Mouse (Mus musculus) testis, adult 2 months (tissue): ENCODE measurements around the gene Nms.

Source experiments
- CTCF ChIP-seq: fragments of 200-500 bp; IDR thresholded peaks from 2 replicates; pipeline ENCODE4 v1.5.1; 2012; ENCODE audit warnings: low read depth, mild to moderate bottlenecking, inconsistent platforms, low read length, moderate library complexity; ENCODE audit not compliant: control insufficient read depth, insufficient read depth, insufficient replicate concordance
- POLR2A ChIP-seq: fragments of 200-500 bp; IDR thresholded peaks from 2 replicates; pipeline ENCODE4 v1.6.1; 2012; ENCODE audit warnings: low read depth, mild to moderate bottlenecking, inconsistent platforms, low read length, moderate library complexity; ENCODE audit not compliant: control insufficient read depth

DNA sequence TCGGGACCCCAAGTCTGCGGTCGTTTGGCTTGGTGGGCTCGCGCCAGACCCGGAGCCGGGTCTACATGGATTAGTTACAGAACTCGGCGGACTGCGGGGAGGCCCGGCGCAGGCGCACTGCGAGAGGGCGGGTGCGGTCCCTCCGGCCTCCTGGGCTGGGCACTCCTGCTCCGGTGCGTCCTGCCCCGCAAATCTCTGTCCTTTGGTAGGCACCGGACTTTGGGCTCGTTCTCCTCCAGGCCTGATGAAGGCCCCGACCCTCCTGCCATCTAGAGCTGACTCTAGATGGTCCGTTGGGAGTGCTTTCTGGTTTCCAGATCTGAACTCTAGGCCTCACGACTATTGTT lies 48.9 kb downstream of the Nms start:
- no peak for TF ChIP-seq CTCF
- TF ChIP-seq POLR2A = no peak
